Mouse (Mus musculus) NIH3T3 (cell line): ENCODE measurements around the gene Tmprss6.

Experiments
- DNase-seq: peaks from one replicate; pipeline ENCODE4 v3.0.0-alpha.2; 2012; ENCODE audit warnings: low read depth

The Tmprss6 gene

GRCm38 (mm10) chr15:78482518-78482917, 14.1 kb upstream of the Tmprss6 start:
- DNase-seq: peak; percentile 26

DNA sequence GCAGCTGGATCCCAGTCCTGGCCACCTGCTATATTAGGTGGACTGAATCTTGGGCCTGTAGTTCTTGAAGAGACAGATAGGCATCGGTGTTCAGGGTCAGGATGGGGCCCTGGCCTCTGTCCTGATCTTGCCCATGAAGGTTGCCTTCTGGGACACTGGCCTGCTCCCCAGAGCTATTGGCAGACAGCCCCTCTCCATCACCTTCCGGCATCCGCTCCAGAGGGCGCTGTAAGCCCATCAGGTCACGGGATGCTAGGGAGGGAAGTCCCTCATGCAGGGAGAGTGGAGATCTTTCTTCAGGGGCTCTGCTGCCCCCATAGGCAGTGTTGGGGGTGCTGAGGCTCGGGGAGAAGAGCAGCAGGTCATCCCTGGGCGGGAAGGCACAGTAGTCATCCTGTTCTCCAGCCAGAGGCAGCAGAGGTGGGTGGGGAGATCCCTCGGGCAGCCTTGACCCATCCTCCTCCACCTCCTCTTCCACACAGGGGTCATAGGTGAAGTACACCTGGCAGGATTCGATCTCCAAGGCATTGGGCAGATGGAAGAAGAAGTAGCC, 13.1 kb upstream of the Tmprss6 start:
- DNase-seq: no peak

GRCm38 (mm10) chr15:78480991-78481390, 12.6 kb upstream of the Tmprss6 start:
- no peak for DNase-seq

GRCm38 (mm10) chr15:78480111-78480510, 11.7 kb upstream of the Tmprss6 start:
- DNase-seq: peak; percentile 39

DNA sequence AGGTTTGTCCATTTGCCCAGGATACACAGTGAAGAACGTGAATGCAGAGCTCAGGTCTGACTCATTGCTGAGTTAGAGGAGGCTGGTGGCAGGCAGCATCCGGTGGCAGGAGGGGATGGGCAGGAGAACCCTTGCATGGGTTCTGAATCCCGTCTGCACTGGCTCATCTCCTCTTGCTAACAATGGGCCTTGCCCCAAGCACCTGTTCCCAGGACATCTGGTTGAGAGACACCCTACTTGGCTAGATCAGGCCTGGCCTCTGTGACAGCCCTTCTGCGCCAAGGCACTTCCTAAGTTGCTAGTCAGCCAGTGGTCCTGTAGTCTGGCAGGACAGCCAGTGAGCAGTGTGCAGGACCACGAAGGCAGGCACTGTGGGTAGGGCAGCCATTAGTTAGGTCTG, 11.0 kb upstream of the Tmprss6 start:
- DNase-seq: peak; percentile 30

DNA sequence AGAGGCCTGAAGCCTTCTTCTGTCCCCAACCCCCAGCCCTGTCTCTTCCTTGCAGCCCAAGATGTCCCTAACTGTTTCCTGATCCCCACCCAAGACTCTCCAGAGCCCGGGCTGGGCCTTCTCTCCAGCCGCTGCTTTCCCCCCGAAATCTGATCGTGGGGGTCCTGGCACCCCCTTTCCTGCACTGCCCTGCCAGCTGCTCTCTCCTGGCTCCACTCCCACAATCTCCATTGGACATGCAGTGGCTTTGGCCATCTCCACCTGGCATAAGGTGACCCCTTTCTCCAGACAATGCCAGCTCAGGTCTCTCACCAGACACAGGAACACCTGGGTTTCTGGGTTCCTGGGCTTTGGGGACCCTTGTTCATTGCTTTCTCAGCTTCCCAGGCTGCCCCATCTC, 9.6 kb upstream of the Tmprss6 start:
- DNase-seq: no peak

- no peak for DNase-seq
Measured at GRCm38 (mm10) chr15:78476878-78477277, 8.4 kb upstream of the Tmprss6 start.

DNA sequence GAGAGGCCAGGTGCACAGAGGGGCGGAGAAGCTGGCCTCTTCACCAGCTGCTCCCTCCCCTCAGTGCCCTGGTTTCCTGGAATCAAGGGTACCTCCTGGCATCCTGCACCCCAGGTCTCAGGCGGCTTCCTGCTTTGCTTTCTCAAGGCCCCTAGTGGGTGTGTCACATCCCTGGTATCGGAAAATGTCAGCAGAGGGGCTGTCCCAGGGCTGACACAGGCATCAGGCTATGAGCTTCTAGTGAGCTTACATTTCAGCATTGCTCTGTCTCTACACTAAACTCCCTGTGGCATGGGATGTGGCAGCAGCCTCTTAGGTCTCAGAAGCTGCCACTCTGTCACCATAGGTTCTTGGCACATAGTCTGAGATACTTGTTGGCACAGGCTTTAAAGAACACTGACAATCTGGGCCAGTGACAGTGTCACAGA, 7.2 kb upstream of the Tmprss6 start:
- DNase-seq: no peak

DNA sequence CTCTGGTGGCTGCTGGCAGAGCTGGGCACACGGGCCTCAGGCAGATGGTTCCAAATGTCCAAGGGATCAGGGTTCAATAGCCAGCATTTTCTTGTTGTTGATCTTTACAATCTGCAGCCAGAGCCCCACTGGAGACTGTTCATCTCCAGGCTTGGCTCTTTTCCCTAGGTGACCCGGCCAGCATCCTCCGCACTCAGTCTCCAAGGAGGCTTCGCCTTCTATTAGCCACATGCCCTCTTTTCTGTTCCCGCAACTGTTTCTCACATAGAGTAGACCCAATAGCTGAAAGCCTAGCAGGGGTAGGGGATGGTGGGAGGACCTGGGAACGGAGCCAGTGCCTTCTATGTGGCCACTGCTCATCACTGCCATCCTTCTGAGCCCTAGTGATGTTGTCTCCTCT, 5.0 kb upstream of the Tmprss6 start:
- DNase-seq: no peak

GRCm38 (mm10) chr15:78471902-78472301, 3.5 kb upstream of the Tmprss6 start:
- DNase-seq: no peak

DNA sequence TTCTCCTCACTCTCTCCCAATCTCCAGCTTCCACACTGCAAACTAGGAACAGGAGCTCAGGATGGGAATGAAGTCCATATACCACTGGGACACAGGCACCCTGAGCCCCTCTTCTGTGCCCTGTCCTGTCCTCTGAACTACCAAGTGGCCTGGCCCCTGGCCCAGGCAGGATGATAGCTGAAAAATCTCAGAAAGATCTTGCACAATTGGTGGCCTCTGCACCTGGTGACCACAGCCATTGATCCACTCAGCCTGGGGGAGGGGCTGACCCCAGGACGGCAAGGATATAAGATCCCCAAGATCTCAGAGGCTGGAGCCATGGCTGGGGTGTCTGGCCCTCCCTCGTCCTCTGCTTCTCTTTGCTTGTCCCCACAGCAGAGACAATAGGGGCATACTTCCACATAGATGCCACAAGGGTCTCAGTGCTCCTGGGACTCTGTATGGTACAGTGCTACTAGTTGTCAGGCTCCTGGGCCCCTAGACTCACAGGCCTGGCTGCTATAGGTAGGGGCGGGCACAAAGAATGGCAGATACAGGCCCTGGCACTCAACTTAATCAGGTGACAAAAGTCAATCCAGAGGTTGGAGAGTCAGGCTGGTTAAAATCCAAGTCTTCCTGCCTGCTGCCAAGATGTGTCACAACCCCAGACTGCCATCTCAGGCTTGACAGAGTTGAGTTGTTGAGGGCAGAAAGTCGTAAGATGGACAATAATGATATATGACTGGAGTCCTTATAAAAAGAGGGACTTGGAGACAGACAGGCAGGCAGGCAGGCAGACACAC, 2.3 kb upstream of the Tmprss6 start:
- no peak for DNase-seq

DNA sequence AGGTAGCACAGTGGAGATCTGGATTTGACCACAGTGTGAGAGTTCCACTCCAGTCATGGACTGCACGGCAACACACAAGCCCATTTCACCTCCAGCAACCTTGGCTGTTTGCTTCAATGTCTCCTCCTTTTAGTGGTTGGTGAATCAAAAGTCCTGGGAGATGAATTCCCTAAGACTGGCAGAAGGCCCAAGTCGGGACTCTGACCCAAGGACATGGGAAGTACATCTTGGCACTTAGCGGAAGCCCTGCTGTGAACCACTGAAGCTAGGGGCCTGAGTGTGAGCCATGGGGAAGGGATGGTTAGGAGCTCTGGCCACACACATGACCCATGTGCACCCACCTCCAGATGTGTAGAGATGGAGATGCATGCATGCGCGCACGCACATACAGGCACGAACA, 864 bp downstream of the Tmprss6 start:
- DNase-seq: peak; percentile 32

- DNase-seq: peak; percentile 59
Measured at GRCm38 (mm10) chr15:78466809-78467208, 1.6 kb downstream of the Tmprss6 start.

- no peak for DNase-seq
Measured at GRCm38 (mm10) chr15:78462981-78463380, 5.5 kb downstream of the Tmprss6 start.

DNA sequence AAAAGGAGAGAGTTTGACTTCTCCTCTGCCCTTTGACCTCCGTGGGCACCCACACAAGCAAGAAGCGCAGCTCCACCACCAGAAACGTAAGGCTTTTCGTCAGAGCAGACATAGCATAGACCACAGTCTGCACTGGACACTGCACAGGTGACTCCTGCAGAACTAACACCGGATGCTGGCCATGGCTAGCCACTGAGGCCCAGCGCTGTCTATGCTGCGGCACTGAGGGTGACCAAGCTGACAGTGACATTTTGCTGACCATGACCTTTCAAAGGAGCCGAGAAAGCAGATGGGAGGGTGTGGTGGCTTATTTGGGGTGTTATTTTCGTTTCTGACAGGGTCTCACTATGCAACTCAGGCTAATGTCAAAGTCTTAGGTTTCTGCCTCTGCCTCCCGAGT, 11.2 kb downstream of the Tmprss6 start:
- DNase-seq: no peak

- peak; percentile 26 for DNase-seq
Measured at GRCm38 (mm10) chr15:78456051-78456450, 12.4 kb downstream of the Tmprss6 start.

- peak; percentile 48 for DNase-seq
Measured at GRCm38 (mm10) chr15:78455168-78455567, 13.3 kb downstream of the Tmprss6 start.

DNA sequence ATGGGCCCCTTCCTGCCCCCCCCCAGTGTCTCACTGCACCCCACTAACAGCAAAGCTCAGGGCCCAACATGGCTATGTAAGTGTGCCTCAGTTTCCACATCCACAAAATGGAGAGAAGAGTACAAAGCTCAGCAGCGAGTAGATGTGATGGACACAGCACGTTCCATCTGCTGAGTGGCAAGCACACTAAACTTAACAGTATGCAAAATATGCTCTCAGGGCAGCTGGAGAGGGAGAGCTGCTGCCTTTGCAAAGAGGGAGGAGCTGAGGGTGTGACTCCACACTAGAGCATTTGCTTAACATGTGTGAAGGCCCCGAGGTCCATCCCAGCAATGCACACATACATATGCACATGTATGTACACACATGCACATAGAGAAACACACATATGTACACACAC, 15.5 kb downstream of the Tmprss6 start:
- DNase-seq: peak; percentile 70

DNA sequence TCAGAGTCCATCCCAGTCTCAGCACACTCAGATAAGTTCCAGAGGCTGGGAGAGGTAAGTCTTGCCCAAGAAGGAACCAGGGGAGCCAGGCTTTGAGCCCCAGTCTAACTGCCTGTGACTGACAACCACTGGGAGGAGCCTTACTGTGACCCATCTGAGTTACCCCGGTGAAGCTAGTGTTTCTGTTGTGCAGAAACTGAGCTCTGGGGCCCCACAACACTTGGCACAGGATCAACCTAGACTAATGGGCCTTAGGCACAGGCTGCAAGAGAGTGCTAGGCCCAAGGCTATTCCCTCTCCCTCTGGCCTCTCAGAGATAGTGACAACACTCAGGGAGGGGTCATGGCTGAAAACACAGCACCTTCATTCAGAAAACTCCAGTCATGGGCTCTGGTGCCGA, 17.2 kb downstream of the Tmprss6 start:
- DNase-seq: peak; percentile 38

- DNase-seq: peak; percentile 76
Measured at GRCm38 (mm10) chr15:78450419-78450768, 18.0 kb downstream of the Tmprss6 start.

GRCm38 (mm10) chr15:78449694-78450418, 18.6 kb downstream of the Tmprss6 start:
- peak; percentile 96 for DNase-seq

DNA sequence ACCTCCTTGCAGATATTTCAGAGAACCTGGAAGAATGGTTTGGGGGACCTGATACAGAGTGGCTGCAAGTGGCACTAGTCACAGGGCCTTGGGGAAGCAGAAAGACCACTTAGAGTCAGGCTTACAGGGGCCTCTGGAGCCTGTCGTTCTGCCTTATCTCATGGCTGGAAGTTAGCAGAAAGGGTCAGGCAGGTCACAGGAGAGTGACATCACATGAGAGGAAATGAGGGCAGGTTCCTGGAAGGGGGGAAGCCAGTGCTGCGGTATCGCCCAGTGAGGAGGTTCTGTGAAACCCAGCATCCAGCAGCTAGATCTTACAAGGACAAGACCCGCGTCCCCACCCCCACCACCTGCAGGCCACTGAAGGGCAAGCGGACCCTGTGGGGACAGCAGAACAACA, 19.3 kb downstream of the Tmprss6 start:
- DNase-seq: no peak
